Mouse (Mus musculus) lung, postnatal 10 days (tissue): ENCODE data around the gene H2-Ab1.
"Not testable (repeated sequence)": the region's sequence is repeated elsewhere in the genome, so short reads cannot be mapped to it uniquely, and the experiment has no call there.

ENCODE experiments used
- DNase-seq: peaks from one replicate; pipeline ENCODE4 v3.0.0; 2021

Gene H2-Ab1

GRCm38 (mm10) chr17:34257594-34258375 is at the start of gene H2-Ab1:
Gene H2-Ab1 (plus strand): TSS chr17:34257689.
- DNase-seq: peak; percentile 87

DNA sequence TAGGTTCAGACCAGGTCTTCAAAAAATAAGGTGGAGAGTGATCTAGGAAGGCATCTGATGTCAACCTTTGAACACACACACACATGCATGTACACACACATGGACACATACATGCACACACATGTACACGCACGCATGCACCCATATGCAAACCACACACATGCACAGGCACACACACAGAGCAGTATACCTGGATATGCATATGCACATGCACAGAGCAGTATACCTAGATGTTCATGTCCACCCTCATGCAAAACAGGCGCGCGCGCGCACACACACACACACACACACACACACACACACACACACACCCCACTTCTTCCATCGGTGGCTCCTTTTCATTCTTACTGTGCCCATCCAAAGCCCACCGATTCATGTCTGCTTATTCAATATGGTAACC is 49.6 kb upstream of the H2-Ab1 start:
- no peak for DNase-seq

DNA sequence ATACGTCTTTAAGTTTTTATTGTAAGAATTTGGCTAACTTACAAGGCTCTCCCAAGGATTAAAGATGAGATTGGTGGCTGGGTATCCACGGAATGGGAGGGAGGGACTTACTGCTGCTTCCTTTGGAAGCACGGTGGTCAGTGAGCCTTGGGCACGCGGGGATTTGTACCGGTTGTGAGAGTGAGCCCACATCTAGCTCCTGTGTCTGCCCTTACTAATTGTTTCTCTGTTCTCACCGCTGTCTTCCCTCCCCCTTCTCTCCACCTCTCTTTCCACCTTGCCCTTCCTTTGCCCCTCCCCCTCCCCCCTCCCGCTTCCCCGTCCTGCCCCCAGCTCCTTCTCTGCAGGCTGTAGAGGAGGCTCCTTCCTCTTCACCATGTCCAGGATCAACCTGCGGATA is 49.1 kb upstream of the H2-Ab1 start:
- no peak for DNase-seq

DNA sequence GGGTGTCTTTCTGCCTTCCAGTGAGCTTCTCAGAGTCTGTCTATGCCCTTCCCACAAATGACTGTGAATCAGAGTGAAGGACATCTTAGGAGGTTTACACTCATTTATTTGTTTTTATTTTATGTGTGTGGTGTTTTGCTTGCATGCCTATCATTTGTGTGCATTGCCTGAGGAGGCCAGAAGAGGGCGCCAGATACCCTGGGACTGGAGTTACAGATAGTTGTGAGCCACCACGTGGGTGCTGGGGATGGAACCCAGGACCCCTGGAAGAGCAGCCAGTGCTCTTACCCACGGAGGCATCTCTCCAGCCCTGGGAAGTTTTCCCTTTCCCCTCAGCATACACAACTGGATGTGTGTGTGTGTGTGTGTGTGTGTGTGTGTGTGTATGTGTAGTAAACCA is 47.8 kb upstream of the H2-Ab1 start:
- DNase-seq: no peak

DNA sequence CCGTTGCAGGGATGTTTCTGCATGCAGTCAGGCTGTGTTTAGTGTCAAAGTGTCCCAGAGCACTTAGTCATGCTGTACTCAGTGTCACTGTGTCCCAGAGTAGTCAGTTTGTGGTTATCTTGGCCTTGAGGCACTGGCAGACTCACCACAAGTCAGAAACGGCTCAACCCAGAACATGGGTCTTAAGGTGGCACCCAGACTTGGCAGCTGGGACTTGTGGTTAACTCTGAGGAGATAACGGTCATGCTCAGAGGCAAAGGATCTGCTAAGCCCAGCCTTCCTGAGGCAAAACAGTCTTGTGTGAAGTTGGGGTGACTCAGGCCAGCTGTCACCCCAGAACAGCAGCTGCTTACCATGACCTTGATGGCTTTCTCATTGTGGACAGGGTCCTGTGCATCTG is 46.9 kb upstream of the H2-Ab1 start:
- DNase-seq: no peak

- no peak for DNase-seq
Measured at GRCm38 (mm10) chr17:34211746-34212365, 45.6 kb upstream of the H2-Ab1 start.

GRCm38 (mm10) chr17:34213936-34214335 is 43.6 kb upstream of the H2-Ab1 start:
- no peak for DNase-seq

- no peak for DNase-seq
Measured at GRCm38 (mm10) chr17:34215176-34215575, 42.3 kb upstream of the H2-Ab1 start.

- DNase-seq: no peak
Measured at GRCm38 (mm10) chr17:34217216-34217928, 40.1 kb upstream of the H2-Ab1 start.

- DNase-seq: no peak
Measured at GRCm38 (mm10) chr17:34217986-34218385, 39.5 kb upstream of the H2-Ab1 start.

DNA sequence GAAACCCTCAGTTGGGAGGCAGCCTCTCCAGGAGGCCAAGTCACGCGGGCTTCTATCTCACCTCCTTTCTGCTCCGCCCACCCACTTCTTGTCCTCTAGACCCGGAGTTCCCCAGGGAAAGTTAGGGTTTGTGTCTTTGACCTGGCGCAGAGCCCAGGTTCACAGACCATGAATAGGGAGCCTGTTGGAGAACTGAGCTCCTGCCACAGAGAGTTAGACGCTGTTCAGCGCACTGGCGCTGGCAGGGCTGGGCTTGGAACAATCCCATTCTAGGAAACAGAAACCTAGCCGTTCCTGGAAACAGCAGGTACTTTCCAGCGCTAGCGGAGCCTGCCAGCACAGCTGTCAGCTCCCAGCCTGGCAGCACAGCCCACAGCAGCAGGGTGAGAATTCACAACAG is 38.8 kb upstream of the H2-Ab1 start:
- peak; percentile 64 for DNase-seq

DNA sequence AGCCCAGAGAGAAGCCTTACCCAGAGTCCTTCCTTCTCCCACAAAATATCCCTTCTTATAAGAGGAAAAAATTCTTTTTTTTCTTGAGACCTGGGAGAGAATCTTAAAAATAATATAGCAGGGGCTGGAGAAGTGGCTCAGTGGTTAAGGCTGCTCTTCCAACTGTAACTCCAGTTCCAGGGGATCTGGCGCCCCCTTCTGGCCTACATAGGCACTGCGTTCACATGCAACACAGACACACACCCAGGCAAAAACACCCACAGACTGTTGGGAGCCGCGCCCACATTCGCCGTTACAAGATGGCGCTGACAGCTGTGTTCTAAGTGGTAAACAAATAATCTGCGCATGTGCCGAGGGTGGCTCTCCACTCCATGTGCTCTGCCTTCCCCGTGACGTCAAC is 38.4 kb upstream of the H2-Ab1 start:
- peak; percentile 74 for DNase-seq

- not testable (repeated sequence) for DNase-seq
Measured at GRCm38 (mm10) chr17:34219801-34220200, 37.7 kb upstream of the H2-Ab1 start.

DNA sequence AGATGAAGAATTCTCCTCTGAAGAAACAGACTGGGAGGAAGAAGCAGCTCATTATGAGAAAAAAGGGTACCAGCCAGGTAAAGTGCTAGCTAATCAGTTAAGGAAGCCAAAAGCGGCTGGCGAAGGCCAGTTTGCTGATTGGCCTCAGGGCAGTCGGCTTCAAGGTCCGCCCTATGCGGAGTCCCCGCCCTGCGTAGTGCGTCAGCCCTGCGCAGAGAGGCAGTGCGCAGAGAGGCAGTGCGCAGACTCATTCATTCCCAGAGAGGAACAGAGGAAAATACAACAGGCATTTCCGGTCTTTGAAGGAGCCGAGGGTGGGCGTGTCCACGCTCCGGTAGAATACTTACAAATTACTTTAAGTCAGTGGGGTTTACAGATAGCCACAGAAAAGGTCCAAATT is 37.1 kb upstream of the H2-Ab1 start:
- DNase-seq: not testable (repeated sequence)

DNA sequence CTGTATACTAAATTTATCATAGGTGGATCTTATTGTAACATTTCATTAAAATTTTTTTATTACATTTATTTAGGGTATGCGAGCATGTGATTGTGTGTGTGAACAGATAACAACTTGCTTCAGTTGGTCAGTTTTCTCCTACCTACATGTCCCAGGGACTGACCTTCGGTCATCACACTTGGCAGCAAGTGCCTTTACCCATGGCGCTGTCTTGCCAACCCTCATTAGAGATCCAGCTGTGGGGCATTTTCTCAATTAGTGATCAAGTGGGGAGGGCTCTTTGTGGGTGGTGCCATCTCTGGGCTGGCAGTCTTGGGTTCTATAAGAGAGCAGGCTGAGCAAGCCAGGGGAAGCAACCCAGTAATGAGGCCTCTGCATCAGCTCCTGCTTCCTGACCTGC is 32.7 kb upstream of the H2-Ab1 start:
- DNase-seq: no peak

DNA sequence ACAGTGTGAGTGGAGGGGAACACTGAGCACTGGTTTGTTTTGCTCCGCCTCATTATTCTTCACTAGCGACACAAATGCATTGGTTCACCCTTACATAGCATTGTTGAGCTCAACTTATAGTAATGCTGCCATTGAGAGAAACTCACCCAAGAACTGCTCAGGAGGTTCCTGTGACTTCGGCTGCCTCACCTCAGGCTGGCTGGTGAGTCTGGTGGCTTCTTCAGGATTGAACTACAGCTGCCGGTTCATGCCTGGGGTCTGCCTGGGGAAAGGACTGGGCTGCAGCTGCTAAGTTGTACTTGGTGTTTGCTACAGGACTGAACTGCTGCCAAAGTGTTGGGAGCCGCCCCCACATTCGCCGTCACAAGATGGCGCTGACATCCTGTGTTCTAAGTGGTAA is 32.1 kb upstream of the H2-Ab1 start:
- DNase-seq: no peak

DNA sequence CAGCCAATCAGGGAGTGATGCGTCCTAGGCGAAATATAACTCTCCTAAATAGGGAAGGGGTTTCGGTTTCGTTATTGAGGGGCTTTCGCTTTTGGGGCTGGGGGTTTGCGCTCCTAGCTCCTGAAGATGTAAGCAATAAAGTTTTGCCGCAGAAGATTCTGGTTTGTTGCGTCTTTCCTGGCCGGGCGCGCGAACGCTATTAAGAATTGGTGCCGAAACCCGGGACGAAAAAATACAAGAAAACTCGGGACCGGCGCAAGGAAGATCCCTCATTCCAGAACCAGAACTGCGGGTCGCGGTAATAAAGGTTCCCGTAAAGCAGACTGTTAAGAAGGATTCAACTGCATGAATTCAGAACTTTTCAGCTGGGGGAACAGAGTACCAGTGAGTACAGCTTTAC is 31.6 kb upstream of the H2-Ab1 start:
- DNase-seq: not testable (repeated sequence)

GRCm38 (mm10) chr17:34230971-34231370 is 26.5 kb upstream of the H2-Ab1 start:
- not testable (repeated sequence) for DNase-seq

GRCm38 (mm10) chr17:34232021-34232420 is 25.5 kb upstream of the H2-Ab1 start:
- not testable (repeated sequence) for DNase-seq

GRCm38 (mm10) chr17:34234926-34235325 is 22.6 kb upstream of the H2-Ab1 start:
- DNase-seq: peak; percentile 86

- peak; percentile 79 for DNase-seq
Measured at GRCm38 (mm10) chr17:34236691-34237090, 20.8 kb upstream of the H2-Ab1 start.

DNA sequence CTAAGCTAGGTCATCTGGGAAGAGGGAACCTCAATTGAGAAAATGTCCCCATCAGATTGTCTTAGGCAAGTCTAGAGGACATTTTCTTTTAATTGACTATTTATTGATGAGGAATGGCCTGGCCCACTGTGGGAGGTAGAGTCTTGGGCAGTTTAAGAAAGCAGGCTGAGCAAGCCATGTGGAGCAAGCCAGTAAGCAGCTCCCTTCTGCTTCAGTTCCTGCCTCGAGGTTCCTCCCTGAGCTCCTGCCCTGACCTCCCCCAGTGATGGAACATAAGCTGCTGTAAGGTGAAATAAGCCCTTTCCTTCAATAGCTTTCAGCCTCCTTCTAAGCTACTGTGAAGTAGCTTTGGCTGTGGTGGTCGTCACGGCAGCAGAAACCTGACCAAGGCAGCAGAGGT is 19.7 kb upstream of the H2-Ab1 start:
- DNase-seq: no peak

DNA sequence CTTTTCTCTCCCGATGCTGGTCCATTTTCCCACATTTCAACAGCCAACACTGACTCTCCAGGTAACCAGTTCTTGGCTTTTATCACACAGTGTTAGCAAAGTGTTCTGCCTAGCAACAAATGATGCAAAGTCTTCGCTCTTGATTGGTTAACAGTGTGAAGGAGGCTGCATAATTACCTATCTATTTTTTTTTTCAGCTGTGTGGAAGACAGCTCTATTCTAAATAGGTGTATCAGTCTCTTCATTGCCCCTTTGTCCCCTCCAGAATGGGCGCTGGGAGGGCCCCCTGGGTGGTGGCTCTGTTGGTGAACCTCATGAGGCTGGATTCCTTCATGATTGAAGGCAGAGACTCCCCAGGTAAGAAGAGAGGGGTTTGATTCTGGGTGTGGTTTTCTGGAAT is 18.8 kb upstream of the H2-Ab1 start, which contains the start of gene H2-Ob:
H2-Ob (plus strand) TSS at position 198 of the 400 bp plus-strand sequence.
- DNase-seq: peak; percentile 80

DNA sequence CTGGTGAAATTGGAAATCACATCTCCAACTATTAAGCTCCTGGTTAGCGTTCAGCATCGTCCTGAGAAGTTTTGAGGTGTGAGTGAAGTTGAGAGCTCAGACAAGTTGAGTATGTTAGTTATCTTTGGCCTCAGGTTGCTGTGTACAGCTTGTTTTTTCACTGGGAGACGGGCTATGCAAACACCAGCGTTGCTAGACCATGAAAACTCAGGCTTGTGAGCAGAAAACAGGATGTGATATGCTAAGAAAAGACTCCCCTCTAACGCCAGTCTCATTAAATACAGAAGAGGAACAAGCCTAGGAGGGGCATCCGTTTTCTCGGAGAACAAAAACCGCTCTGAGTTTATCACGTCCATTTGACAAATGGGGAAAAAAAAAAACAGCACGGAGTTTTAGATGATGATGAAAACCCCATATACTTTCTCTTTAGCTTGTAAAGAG is 17.9 kb upstream of the H2-Ab1 start:
- DNase-seq: peak; percentile 40
